Mouse (Mus musculus): ENCODE results near the gene Cox4i1.

The Cox4i1 gene

GRCm38 (mm10) chr8:120667561-120668373 is at the start of gene Cox4i1, which contains the start of gene Gm27021:
Gene Cox4i1 (plus strand): TSS chr8:120668222.
Gene Gm27021 (minus strand): TSS chr8:120668079.
- DNase-seq (ENCODE audit: low read depth) = peak; percentile 92

GRCm38 (mm10) chr8:120619235-120620180 is 48.5 kb upstream of the Cox4i1 start:
- DNase-seq (ENCODE audit: low read depth) = peak; percentile 45

GRCm38 (mm10) chr8:120620441-120620840 is 47.6 kb upstream of the Cox4i1 start:
- peak; percentile 62 for DNase-seq (ENCODE audit: low read depth)

GRCm38 (mm10) chr8:120622161-120622560 is 45.9 kb upstream of the Cox4i1 start:
- DNase-seq (ENCODE audit: low read depth) = no peak

- DNase-seq (ENCODE audit: low read depth) = no peak
Measured at GRCm38 (mm10) chr8:120623608-120624007, 44.4 kb upstream of the Cox4i1 start.

DNA sequence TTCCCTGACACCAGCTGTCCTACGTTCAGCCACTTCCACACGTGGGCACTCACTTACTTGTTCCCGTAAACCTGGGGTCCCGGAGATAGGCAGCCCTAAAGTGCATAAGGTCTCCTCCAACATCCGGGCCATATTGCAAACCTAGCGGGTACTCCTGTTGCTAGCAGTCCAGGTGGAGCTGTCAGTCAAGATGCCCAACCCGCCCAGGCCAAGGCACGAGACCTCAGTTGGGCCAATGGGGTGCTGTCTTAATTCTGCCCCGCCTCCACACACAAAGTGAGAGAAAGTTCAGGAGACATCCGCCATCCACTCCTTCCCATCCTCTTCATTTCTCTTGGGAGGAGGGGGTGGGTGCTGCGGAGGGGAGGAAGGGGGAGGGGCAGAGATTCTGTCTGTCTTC is 41.6 kb upstream of the Cox4i1 start:
- no peak for DNase-seq (ENCODE audit: low read depth)

- DNase-seq (ENCODE audit: low read depth) = no peak
Measured at GRCm38 (mm10) chr8:120627298-120627697, 40.7 kb upstream of the Cox4i1 start.

DNA sequence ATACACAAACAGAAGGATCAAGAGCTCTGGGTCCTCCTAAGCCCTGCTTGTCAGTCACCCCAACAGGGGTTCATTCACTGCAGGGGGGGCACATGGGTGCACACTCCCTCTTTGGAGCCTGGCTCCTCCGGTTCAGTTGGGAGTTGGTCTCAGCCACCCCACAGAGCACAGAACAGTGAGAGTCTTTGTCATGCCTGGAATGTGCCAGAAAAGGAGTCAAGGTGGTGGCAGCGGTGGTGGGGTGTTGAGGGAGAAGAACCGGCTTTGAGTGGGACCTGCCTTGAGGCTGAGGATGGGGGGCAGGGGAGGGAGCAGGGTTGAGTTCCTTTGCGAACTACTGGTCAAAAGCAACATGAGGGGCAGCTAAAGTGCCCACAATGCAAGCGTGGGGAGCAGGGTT is 38.0 kb upstream of the Cox4i1 start:
- DNase-seq (ENCODE audit: low read depth) = no peak

DNA sequence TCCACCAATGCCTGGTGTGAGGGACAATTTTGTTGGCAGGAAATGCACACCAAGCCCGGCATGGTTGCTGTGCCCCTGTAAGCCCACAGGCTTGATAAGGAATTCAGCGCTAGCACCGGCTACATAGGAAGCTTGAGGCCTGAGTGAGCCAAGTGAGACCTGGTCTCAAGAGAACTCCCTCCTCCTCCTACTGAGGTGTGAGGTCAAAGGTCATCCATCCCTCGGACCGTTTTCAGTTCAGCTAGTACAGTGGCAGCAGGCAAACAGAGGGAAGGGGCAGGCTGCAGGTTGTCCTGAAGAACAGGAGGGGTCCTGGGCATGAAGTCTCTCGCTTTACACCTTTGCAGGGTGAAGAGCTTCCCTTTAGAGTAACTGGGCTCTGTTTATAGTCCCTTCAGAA is 37.2 kb upstream of the Cox4i1 start:
- no peak for DNase-seq (ENCODE audit: low read depth)

DNA sequence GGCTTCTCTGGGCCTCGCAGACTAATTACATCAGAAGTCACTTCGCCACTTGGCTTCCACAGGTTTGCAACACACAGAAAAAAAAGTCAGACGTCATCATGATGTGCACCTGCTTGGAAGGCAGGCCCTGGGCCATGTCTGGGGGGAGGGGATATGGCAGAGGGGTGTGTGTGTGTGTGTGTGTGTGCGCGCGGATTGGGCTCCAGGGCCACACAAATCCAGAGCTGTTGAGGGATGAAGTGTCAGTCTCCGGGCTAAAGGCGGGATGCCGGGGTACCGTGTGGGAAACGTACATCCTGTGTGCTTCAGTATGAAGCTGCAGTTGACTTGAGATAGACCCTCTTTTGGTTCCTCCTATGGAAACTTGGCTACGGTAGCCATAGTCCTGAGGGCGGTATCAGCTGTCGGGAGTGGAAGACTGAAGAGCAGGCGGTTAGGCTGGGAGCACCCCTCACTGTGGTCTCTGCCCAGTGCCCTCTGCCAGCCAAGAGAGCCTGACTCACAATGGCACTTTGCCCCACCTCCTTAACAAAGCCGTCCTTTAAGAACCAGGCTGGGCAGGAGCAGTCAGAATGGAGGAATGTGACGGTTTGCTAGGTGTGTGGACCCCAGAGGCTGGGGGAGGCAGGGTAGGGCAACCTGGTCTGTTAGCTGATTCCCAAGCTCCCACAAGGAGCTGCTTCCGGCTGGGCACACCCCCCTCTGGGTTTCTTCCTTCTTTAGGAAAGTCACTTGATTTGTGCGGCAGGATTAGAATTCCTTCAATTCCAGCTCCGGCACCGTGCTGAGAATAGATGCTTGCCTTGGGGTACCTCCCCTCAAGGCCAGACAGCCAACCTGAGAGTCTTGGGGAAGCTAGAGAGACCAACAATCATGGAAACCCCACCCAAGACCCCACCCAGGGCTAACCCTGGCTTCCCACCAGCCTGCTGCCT is 36.3 kb upstream of the Cox4i1 start:
- DNase-seq (ENCODE audit: low read depth) = no peak

- DNase-seq (ENCODE audit: low read depth) = no peak
Measured at GRCm38 (mm10) chr8:120632969-120633664, 34.9 kb upstream of the Cox4i1 start.

GRCm38 (mm10) chr8:120633665-120634271 is 34.3 kb upstream of the Cox4i1 start:
- no peak for DNase-seq (ENCODE audit: low read depth)

- peak; percentile 83 for DNase-seq (ENCODE audit: low read depth)
Measured at GRCm38 (mm10) chr8:120634329-120634839, 33.6 kb upstream of the Cox4i1 start.

GRCm38 (mm10) chr8:120641245-120641644 is 26.8 kb upstream of the Cox4i1 start:
- DNase-seq (ENCODE audit: low read depth) = no peak

DNA sequence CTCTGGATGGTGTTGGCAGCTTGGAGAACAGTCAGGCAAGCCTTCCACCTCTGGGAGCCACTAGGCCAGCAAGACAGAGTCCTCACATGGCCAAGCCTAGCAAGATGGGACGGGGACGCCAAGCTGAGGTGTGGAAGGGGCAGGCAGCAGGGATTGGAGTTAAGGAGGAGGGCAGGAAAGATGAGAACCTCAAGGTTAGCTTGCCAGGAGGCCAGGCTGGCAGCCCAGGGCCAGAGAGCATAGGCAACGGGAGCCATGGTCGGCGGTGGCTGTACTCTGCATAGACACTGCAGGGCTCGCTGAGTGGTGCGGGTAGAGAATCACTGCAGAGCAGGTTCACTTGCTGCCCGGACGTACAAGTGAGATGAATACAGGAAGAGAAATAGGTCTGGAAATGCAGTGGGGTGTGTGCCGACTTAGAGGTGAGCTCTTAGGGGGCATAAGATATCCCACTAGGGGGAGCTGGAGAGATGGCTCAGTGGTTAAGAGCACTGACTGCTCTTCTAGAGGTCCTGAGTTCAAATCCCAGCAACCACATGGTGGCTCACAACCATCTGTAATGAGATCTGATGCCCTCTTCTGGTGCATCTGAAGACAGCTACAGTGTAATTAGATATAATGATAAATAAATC is 25.9 kb upstream of the Cox4i1 start:
- peak; percentile 43 for DNase-seq (ENCODE audit: low read depth)

- DNase-seq (ENCODE audit: low read depth) = no peak
Measured at GRCm38 (mm10) chr8:120644663-120645062, 23.4 kb upstream of the Cox4i1 start.

DNA sequence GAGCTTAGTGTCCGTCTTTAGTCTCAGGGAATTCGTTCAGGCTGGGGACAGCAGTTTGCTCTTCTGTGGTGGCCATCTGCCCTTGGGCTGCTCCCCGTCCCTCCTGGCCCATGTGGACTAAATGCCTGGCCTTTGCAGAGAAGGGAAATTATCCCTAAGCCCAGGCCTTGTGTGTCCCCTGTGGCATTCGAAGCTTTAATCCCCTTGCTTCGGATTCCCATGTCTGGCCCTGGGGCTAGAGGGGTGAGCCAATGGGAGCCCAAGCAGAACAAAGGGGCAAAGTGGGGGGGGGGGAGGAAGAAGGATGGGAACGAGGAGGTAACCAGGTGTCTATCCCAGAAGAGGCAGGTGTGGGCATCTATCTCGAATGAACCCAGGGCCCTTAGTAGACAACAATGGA is 20.5 kb upstream of the Cox4i1 start, which contains the start of gene 1190005I06Rik:
Gene 1190005I06Rik (minus strand): TSS at position 101 of the 400 bp plus-strand sequence.
- DNase-seq (ENCODE audit: low read depth) = no peak

GRCm38 (mm10) chr8:120656322-120657052 is 11.5 kb upstream of the Cox4i1 start:
- DNase-seq (ENCODE audit: low read depth) = no peak

GRCm38 (mm10) chr8:120657415-120657814 is 10.6 kb upstream of the Cox4i1 start:
- no peak for DNase-seq (ENCODE audit: low read depth)
